Mouse (Mus musculus) myocyte (in vitro differentiated cells): ENCODE measurements around the gene Krt36.

Experiments
- CEBPB ChIP-seq: IDR thresholded peaks from 2 replicates; pipeline ENCODE4 v1.6.1; 2011; ENCODE audit warnings: mild to moderate bottlenecking, moderate library complexity; ENCODE audit not compliant: poor library complexity, insufficient read depth, severe bottlenecking
- E2F4 ChIP-seq: IDR thresholded peaks from one replicate; pipeline ENCODE4 v1.6.1; 2011; ENCODE audit warnings: mild to moderate bottlenecking, control low read depth, moderate library complexity; ENCODE audit not compliant: insufficient read depth
- MAX ChIP-seq: IDR thresholded peaks from one replicate; pipeline ENCODE4 v1.6.1; 2011; ENCODE audit warnings: low read depth, mild to moderate bottlenecking, control low read depth
- MYOD1 ChIP-seq, 3 experiments: IDR thresholded peaks; one replicate each; pipeline ENCODE4 v1.6.1; 2011; ENCODE audit warnings: control low read depth in 2 of 3, low read depth in 2 of 3, mild to moderate bottlenecking in 2 of 3, moderate library complexity in 1 of 3; ENCODE audit not compliant: insufficient read length in 2 of 3, control insufficient read depth in 1 of 3
- MYOG ChIP-seq, 3 experiments: IDR thresholded peaks; one replicate each; pipeline ENCODE4 v1.6.1; 2011; ENCODE audit warnings: control low read depth in 2 of 3, low read depth in 2 of 3, mild to moderate bottlenecking in 2 of 3; ENCODE audit not compliant: insufficient read length in 2 of 3, control insufficient read depth in 1 of 3, insufficient read depth in 1 of 3
- POLR2A ChIP-seq: IDR thresholded peaks from one replicate; pipeline ENCODE4 v1.6.1; 2011; ENCODE audit warnings: low read depth, mild to moderate bottlenecking, control low read depth, moderate library complexity; ENCODE audit not compliant: insufficient read length
- POLR2AphosphoS2 ChIP-seq: IDR thresholded peaks from one replicate; pipeline ENCODE4 v1.6.1; 2011; ENCODE audit warnings: low read depth, control low read depth; ENCODE audit not compliant: insufficient read length
- SRF ChIP-seq: IDR thresholded peaks from one replicate; pipeline ENCODE4 v1.6.1; 2011; ENCODE audit warnings: low read depth; ENCODE audit not compliant: control insufficient read depth, insufficient read length
- TCF12 ChIP-seq: IDR thresholded peaks from one replicate; pipeline ENCODE4 v1.6.1; 2011; ENCODE audit warnings: mild to moderate bottlenecking, control low read depth; ENCODE audit not compliant: poor library complexity, insufficient read depth, severe bottlenecking
- USF1 ChIP-seq: IDR thresholded peaks from one replicate; pipeline ENCODE4 v1.6.1; 2011; ENCODE audit warnings: low read depth, mild to moderate bottlenecking, control low read depth, moderate library complexity

DNA sequence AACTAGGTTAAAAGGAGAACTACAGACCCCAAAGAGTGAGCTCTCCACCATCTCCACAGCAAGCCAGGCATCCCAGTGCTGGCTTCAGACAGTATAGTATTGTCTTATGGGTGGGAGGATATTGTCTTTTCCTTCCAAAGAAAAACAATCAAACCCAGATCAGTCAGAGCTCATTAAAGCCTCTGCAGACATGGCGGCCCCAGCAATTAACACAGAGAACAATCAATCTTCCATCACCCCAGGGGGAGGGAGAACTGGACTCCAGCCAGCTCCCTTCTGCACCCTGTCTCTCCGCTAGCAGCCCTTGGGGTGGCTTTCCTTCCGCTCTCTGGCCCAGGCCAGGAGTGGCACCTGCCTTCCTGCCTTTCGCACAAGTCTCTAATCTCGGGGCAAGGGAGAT is 32.3 kb upstream of the Krt36 start:
- no peak for TF ChIP-seq TCF12
- TF ChIP-seq POLR2A = no peak
- TF ChIP-seq MAX = no peak
- no peak for TF ChIP-seq USF1
- no peak for TF ChIP-seq MYOD1 (IDR thresholded peaks at IDR 0.05; ENCODE audit: control insufficient read depth in 1 of 3, insufficient read length in 2 of 3, low read depth in 2 of 3)
- TF ChIP-seq MYOG (IDR thresholded peaks at IDR 0.05; ENCODE audit: control insufficient read depth in 1 of 3, insufficient read depth in 1 of 3, insufficient read length in 2 of 3, low read depth in 2 of 3) = no peak
- no peak for TF ChIP-seq E2F4
- no peak for TF ChIP-seq SRF
- no peak for TF ChIP-seq POLR2AphosphoS2
- no peak for TF ChIP-seq CEBPB
